Mouse (Mus musculus) Patski (cell line): ENCODE data around the gene Apba1. TPM values are rescaled to one million over a fixed set of nuclear protein-coding genes. Genes with fewer than 3 reads are reported as not detected.

Experiments
- ATAC-seq: fragments of 100-300 bp; one replicate; pipeline ENCODE4 v1.8.0; 2021
- CTCF ChIA-PET: fragments of 350-600 bp; sonication (Branson Sonifier 250); formaldehyde crosslinking; loops from one replicate; lab custom pipeline; 2022; ENCODE audit warnings: inconsistent platforms; lab: Charles Lee
- POLR2A ChIA-PET: fragments of 350-600 bp; sonication (Branson Sonifier 250); formaldehyde crosslinking; loops from one replicate; lab custom pipeline; 2022; ENCODE audit warnings: antibody characterized with exemption, inconsistent platforms; lab: Charles Lee
- DNase-seq: peaks from one replicate; pipeline ENCODE4 v3.0.0-alpha.2; 2011; ENCODE audit warnings: low read depth, low spot score
- H3K27me3 ChIP-seq: fragments of 371-371 bp; one replicate; pipeline ENCODE4 v1.5.1; 2021
- CTCF ChIP-seq: fragments of 100-300 bp; IDR thresholded peaks from one replicate; pipeline ENCODE4 v1.5.1; 2021
- in situ Hi-C: fragments of 300-500 bp; cut with MboI; formaldehyde crosslinking; loops from 3 replicates; pipeline ENCODE4 v1.11.1; 2018; ENCODE audit warnings: low pct_unique_long_range_greater_than_20kb, mixed read lengths
- polyA plus RNA-seq: library from polyadenylated mRNA; unstranded; gene quantifications from one replicate; pipeline ENCODE4 v1.2.3, GENCODE M21; 2021

The Apba1 gene
- polyA plus RNA-seq, 1 experiment from 2014 or later = 0.03 TPM

DNA sequence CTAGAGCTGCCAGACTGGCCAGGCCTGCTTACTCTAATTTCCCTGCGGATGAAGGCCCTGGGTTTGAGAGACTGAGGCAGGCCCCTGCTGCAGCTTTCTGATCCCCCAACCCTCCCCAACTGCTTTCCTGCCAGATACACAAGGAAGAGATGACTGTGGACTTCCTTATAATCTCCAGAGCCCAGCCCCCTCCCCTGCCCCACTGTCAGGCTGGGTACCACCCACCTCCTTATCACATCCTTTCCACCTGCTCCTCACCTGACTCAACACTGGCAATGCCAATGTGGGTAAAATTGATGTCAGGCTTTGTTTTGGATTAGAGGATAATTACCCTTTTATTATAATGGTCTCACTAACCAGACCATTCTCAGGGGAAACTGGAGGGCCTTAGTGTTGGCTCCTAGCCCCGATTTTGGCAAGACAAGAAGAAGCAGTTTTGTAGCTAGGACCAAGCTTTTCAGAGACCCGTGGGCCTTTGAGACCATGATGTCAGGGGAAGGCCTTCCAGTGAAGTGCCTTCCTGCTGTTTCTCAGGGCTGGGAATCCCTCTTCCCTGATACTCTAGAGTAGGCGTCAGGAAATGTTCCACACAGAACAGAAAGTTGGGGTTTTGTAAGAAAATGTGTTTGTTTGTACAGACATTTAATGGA is 44.7 kb downstream of the Apba1 start:
- POLR2A ChIA-PET = no interaction called here
- ATAC-seq (no peak), DNase-seq (no peak)
- peaks cover 59% of the 10 kb centered on the region for H3K27me3 ChIP-seq
- no peak for TF ChIP-seq CTCF
- CTCF ChIA-PET = interaction anchor here (1.0 to 1.7 kb wide), 2 partner anchors 8 to 9 kb away, joined by 3 to 4 read pairs; no protein-coding TSS in a partner anchor
- in situ Hi-C loops = no loop called here

- peaks cover 51% of the 10 kb centered on the region for H3K27me3 ChIP-seq
- no peak for ATAC-seq
- POLR2A ChIA-PET = no interaction called here
- no peak for TF ChIP-seq CTCF
- CTCF ChIA-PET = no interaction called here
- no peak for DNase-seq
- in situ Hi-C loops = no loop called here
Observed at GRCm38 (mm10) chr19:23806796-23807195, 48.1 kb downstream of the Apba1 start.

GRCm38 (mm10) chr19:23807371-23807770 is 48.7 kb downstream of the Apba1 start:
- DNase-seq = no peak
- ChIA-PET POLR2A (no interaction called here), CTCF (no interaction called here)
- no peak for ATAC-seq
- H3K27me3 ChIP-seq = peaks cover 48% of the 10 kb centered on the region
- in situ Hi-C loops = no loop called here
- TF ChIP-seq CTCF = no peak

GRCm38 (mm10) chr19:23809236-23809635 is 50.5 kb downstream of the Apba1 start:
- DNase-seq (no peak), ATAC-seq (no peak)
- ChIA-PET CTCF (no interaction called here), POLR2A (no interaction called here)
- in situ Hi-C loops = no loop called here
- H3K27me3 ChIP-seq = peaks cover 57% of the 10 kb centered on the region
- TF ChIP-seq CTCF = no peak

- in situ Hi-C loops = no loop called here
- CTCF ChIA-PET = no interaction called here
- POLR2A ChIA-PET = no interaction called here
- H3K27me3 ChIP-seq = peaks cover 61% of the 10 kb centered on the region
- ATAC-seq = no peak
- no peak for TF ChIP-seq CTCF
- no peak for DNase-seq
Observed at GRCm38 (mm10) chr19:23810512-23810911, 51.8 kb downstream of the Apba1 start.

DNA sequence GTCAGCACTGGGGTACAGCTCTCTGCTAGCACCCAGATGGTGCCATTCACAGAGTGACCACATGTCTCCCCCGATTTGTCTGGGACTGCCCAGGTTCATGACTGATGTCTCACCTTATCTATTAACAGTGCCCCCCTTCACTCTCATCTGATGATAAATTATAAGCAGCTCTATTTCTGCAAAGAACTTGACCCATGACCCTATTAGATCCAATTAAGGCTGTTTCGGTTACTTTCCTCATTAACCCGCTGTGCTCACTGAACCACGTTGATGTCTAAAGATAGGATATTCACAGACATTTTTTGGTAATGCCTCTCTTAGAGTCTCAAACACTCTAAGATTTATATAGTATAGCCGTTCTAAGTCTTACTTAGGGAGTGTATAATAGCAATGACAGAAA is 52.3 kb downstream of the Apba1 start:
- H3K27me3 ChIP-seq = peaks cover 61% of the 10 kb centered on the region
- ChIA-PET POLR2A (interaction anchor here (0.8 to 1.0 kb wide), 2 partner anchors 12 to 436 kb away, joined by 3 to 4 read pairs; no protein-coding TSS in a partner anchor), CTCF (no interaction called here)
- no peak for DNase-seq
- no peak for ATAC-seq
- in situ Hi-C loops = no loop called here
- no peak for TF ChIP-seq CTCF

DNA sequence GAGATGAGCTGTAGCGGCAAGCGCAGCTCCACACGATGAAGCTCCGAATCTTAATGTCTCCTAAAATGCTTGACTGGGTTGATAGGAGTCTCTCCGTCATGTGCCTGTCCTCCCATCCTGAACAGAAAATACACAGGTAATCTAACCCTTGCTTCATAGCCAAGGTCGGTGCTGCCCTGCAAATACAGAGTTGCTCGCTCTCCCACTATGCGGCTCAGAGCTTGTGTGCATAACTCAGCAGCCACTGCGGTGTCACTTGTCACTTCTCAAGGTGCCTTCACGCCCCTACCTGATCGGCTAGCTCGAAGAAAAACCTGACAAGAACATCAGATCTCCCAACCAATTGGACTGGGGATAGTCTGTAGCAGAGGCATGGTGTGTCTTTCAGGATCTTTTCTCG is 58.1 kb downstream of the Apba1 start:
- no peak for ATAC-seq
- CTCF ChIA-PET = interaction anchor here (1.4 to 1.5 kb wide), 2 partner anchors 9 to 12 kb away, joined by 3 to 8 read pairs; no protein-coding TSS in a partner anchor

GRCm38 (mm10) chr19:23817196-23817595 is 58.5 kb downstream of the Apba1 start:
- ChIA-PET CTCF (interaction anchor here (1.4 to 1.5 kb wide), 2 partner anchors 9 to 11 kb away, joined by 3 to 8 read pairs; no protein-coding TSS in a partner anchor), POLR2A (interaction anchor here (0.6 kb wide), 1 partner anchor 179 kb away, joined by 4 read pairs; no protein-coding TSS in a partner anchor)
- H3K27me3 ChIP-seq = peaks cover 62% of the 10 kb centered on the region
- TF ChIP-seq CTCF = no peak
- in situ Hi-C loops = no loop called here
- DNase-seq (no peak), ATAC-seq (no peak)

More for the DNA sequence above, 58.1 kb downstream of the Apba1 start:
- no peak for DNase-seq
- H3K27me3 ChIP-seq = peaks cover 65% of the 10 kb centered on the region
- POLR2A ChIA-PET = no interaction called here
- no peak for TF ChIP-seq CTCF
- in situ Hi-C loops = no loop called here

DNA sequence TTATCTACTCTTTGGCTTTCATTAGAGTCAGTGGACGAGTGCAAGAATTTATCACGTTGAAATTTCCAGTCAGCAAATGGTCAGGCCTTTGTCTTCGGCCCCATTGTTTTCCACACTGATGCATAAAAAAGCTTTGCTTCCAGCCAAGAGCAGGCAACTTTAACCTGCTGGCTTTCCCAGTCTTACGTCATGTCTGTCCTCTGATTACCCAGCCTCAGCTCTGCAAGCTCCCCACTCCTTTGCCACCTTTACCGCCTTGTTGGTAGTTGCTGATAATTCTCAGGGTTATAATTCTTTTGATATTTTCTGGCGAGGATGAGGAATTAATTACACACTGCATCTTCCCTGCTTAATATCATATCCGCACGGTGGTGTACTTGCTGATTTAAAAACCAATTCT is 61.2 kb downstream of the Apba1 start:
- peaks cover 53% of the 10 kb centered on the region for H3K27me3 ChIP-seq
- ATAC-seq = no peak
- CTCF ChIA-PET = no interaction called here
- DNase-seq = no peak
- in situ Hi-C loops = no loop called here
- POLR2A ChIA-PET = no interaction called here
- TF ChIP-seq CTCF = no peak

DNA sequence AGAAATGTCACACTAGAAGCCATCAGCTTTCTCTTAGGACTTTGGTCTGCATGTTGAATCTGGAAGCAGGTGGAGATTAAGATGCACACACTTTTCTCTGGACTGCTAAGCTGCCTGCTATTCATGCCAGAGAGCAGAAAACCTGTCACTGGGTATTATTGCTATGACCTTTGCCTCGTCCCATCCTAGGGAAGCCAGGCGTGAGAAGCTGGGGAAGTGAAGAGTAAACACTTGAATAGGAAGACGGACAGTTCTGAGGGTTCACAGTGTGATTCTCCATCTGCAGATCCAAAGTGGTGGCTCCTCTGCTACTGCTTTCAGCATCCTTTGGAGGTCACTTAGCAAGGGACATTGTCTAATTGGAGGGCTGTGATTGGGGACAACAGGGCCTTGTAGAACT is 63.8 kb downstream of the Apba1 start:
- ATAC-seq (no peak), DNase-seq (no peak)
- POLR2A ChIA-PET = no interaction called here
- H3K27me3 ChIP-seq = peaks cover 51% of the 10 kb centered on the region
- TF ChIP-seq CTCF = no peak
- CTCF ChIA-PET = no interaction called here
- in situ Hi-C loops = no loop called here

- CTCF ChIA-PET = interaction anchor here (0.7 kb wide), 1 partner anchor 28 kb away, joined by 3 read pairs; no protein-coding TSS in a partner anchor
- DNase-seq = no peak
- POLR2A ChIA-PET = interaction anchor here (0.8 kb wide), 1 partner anchor 12 kb away, joined by 3 read pairs; no protein-coding TSS in a partner anchor
- no peak for TF ChIP-seq CTCF
- H3K27me3 ChIP-seq = peaks cover 49% of the 10 kb centered on the region
- in situ Hi-C loops = no loop called here
- ATAC-seq = no peak
Observed at GRCm38 (mm10) chr19:23823533-23823932, 64.8 kb downstream of the Apba1 start.
